Comparison of ENCODE assay signal across 28 mouse cellular contexts in genomic region chr2:113493546-113493945, GRCm38 (mm10).
A peak's percentile ranks its signal among the peaks of the same experiment; 100 is the strongest.
DNase-seq lines count a peak whose midpoint lies in the region; ATAC-seq lines count a peak whose summit lies in the region.
"Had no signal": no experiment of that assay in that cellular context is flagged by ENCODE, and none has a peak within 500 bp of the region (broad histone marks: within the 10 kb centered on the region; RNA-seq: fewer than 3 reads in every experiment).

No protein-coding gene starts in this region.

- H3K9me3 ChIP-seq in hindbrain, embryonic 12.5 days (replicated peaks) = no peaks in the 10 kb centered on the region
- no peaks in the 10 kb centered on the region for H3K9me3 ChIP-seq in hindbrain, embryonic 14.5 days (ENCODE audit: control insufficient read depth, low read length)
- no peaks in the 10 kb centered on the region for H3K9me3 ChIP-seq in neural tube, embryonic 15.5 days (replicated peaks)
- H3K9me3 ChIP-seq: embryonic facial prominence, embryonic 10.5 days; embryonic facial prominence, embryonic 13.5 days; forebrain, embryonic 13.5 days; hindbrain, embryonic 10.5 days; hindbrain, embryonic 15.5 days had no signal

- WGBS in hindbrain, embryonic 12.5 days = 89% methylated on average over 13 of the region's 13 CpGs
- WGBS in hindbrain, embryonic 14.5 days = 88% methylated on average over 13 of the region's 13 CpGs
- WGBS in neural tube, embryonic 15.5 days = 84% methylated on average over 13 of the region's 13 CpGs

- H3K4me1 ChIP-seq in hindbrain, embryonic 12.5 days = no peaks in the 10 kb centered on the region
- H3K4me1 ChIP-seq in hindbrain, embryonic 14.5 days (replicated peaks; ENCODE audit: control insufficient read depth, insufficient read depth, low read length) = no peaks in the 10 kb centered on the region
- H3K4me1 ChIP-seq in neural tube, embryonic 15.5 days = no peaks in the 10 kb centered on the region
- H3K4me1 ChIP-seq: embryonic facial prominence, embryonic 10.5 days; embryonic facial prominence, embryonic 13.5 days; forebrain, embryonic 13.5 days; hindbrain, embryonic 10.5 days; hindbrain, embryonic 15.5 days had no signal

- H3K4me2 ChIP-seq in hindbrain, embryonic 12.5 days (replicated peaks) = no peak overlapping the region
- H3K4me2 ChIP-seq in hindbrain, embryonic 14.5 days (replicated peaks) = no peak overlapping the region
- no peak overlapping the region for H3K4me2 ChIP-seq in neural tube, embryonic 15.5 days
- H3K4me2 ChIP-seq: embryonic facial prominence, embryonic 13.5 days; forebrain, embryonic 13.5 days; heart, embryonic 11.5 days; hindbrain, embryonic 15.5 days had no signal

- no peaks in the 10 kb centered on the region for H3K36me3 ChIP-seq in hindbrain, embryonic 12.5 days
- H3K36me3 ChIP-seq in hindbrain, embryonic 14.5 days (replicated peaks; ENCODE audit: control insufficient read depth, insufficient read depth) = no peaks in the 10 kb centered on the region
- H3K36me3 ChIP-seq in neural tube, embryonic 15.5 days = no peaks in the 10 kb centered on the region
- H3K36me3 ChIP-seq: embryonic facial prominence, embryonic 10.5 days; embryonic facial prominence, embryonic 13.5 days; G1E; hindbrain, embryonic 10.5 days; hindbrain, embryonic 15.5 days had no signal

- 0 out of 2 replicates have a peak overlapping the region, but pooled peaks have one; percentile 23 for H3K9ac ChIP-seq in hindbrain, embryonic 12.5 days
- H3K9ac ChIP-seq in hindbrain, embryonic 14.5 days = no peak overlapping the region
- no peak overlapping the region for H3K9ac ChIP-seq in neural tube, embryonic 15.5 days (replicated peaks)
- H3K9ac ChIP-seq: embryonic facial prominence, embryonic 13.5 days; forebrain, embryonic 13.5 days; hindbrain, embryonic 15.5 days had no signal

- H3K4me3 ChIP-seq in hindbrain, embryonic 12.5 days = no peak overlapping the region
- H3K4me3 ChIP-seq in hindbrain, embryonic 14.5 days (replicated peaks; ENCODE audit: low read length) = no peak overlapping the region
- H3K4me3 ChIP-seq in neural tube, embryonic 15.5 days (replicated peaks) = no peak overlapping the region
- H3K4me3 ChIP-seq: embryonic facial prominence, embryonic 10.5 days; embryonic facial prominence, embryonic 13.5 days; erythroblast, embryonic 14.5 days; forebrain, embryonic 13.5 days; hindbrain, embryonic 10.5 days; hindbrain, embryonic 15.5 days had no signal

- ATAC-seq in hindbrain, embryonic 12.5 days (ENCODE audit: low FRiP score) = no peak
- ATAC-seq in hindbrain, embryonic 14.5 days (ENCODE audit: low FRiP score) = no peak
- ATAC-seq in neural tube, embryonic 15.5 days (ENCODE audit: low FRiP score) = no peak
- ATAC-seq: forebrain, embryonic 13.5 days; forebrain, embryonic 16.5 days; intestine, postnatal 0 days had no signal

- H3K27me3 ChIP-seq in hindbrain, embryonic 12.5 days = no peaks in the 10 kb centered on the region
- no peaks in the 10 kb centered on the region for H3K27me3 ChIP-seq in hindbrain, embryonic 14.5 days (ENCODE audit: control insufficient read depth, insufficient read depth, low read length)
- no peaks in the 10 kb centered on the region for H3K27me3 ChIP-seq in neural tube, embryonic 15.5 days (replicated peaks)
- H3K27me3 ChIP-seq: CH12.LX; forebrain, embryonic 13.5 days; hindbrain, embryonic 15.5 days had no signal

- DNase-seq in adrenal gland, postnatal 10 days = peak; percentile 43
- DNase-seq in adrenal gland, adult 8-10 months = no peak
- DNase-seq in hindbrain, embryonic 14.5 days (ENCODE audit: low spot score) = no peak
- peak; percentile 32 for DNase-seq in adipocyte (ENCODE audit: low spot score)
- no peak for DNase-seq in cerebellum, adult 18-20 months
- DNase-seq: B cell, adult 2 months; cerebellum, adult 11 months; cerebellum, adult 8-10 months; cerebellum, postnatal 10 days; cerebellum, postnatal 36 days; embryo, embryonic 11 days; gastrocnemius, postnatal 10 days; gastrocnemius, postnatal 36 days; heart, postnatal 36 days; kidney, adult 2 months had no signal

- no peak overlapping the region for H3K27ac ChIP-seq in hindbrain, embryonic 12.5 days
- no peak overlapping the region for H3K27ac ChIP-seq in hindbrain, embryonic 14.5 days
- H3K27ac ChIP-seq in neural tube, embryonic 15.5 days (replicated peaks) = no peak overlapping the region
- H3K27ac ChIP-seq: embryonic facial prominence, embryonic 10.5 days; embryonic facial prominence, embryonic 13.5 days; forebrain, embryonic 13.5 days; hindbrain, embryonic 10.5 days; hindbrain, embryonic 15.5 days had no signal

Comparison
In these comparisons a context has a peak if more than half of its experiments do, and no peak if none do; other contexts are left out.
1. DNase-seq: peak in adrenal gland, postnatal 10 days (single experiment) and adipocyte (single experiment); none in adrenal gland, adult 8-10 months (single experiment), hindbrain, embryonic 14.5 days (single experiment) and cerebellum, adult 18-20 months (0 of 2).